Mouse (Mus musculus) bone marrow, adult 2 months (tissue): ENCODE measurements at regions not wholly inside any gene's neighbourhood (a gene's known extent, or its start where the extent isn't known, plus 50 kb on each side); places are given as distances from the start of the nearest gene placed in this dataset.
A peak's percentile ranks its signal among the peaks of the same experiment; 100 is the strongest.

Experiments
- H3K27ac ChIP-seq: fragments of 200-500 bp; 2 replicates; pipeline ENCODE4 v1.5.1; 2012; ENCODE audit warnings: low read depth, mild to moderate bottlenecking, control low read depth, inconsistent platforms, low read length; ENCODE audit not compliant: control insufficient read depth, poor library complexity, insufficient read depth
- H3K4me1 ChIP-seq: fragments of 200-500 bp; 2 replicates; pipeline ENCODE4 v1.6.1; 2011; ENCODE audit warnings: low read length; ENCODE audit not compliant: control insufficient read depth, insufficient read depth
- H3K4me3 ChIP-seq: fragments of 200-500 bp; replicated peaks from 2 replicates; pipeline ENCODE3; 2011; ENCODE audit warnings: mild to moderate bottlenecking, low read depth, low read length, control low read depth; ENCODE audit not compliant: control insufficient read depth
- CTCF ChIP-seq: fragments of 200-500 bp; IDR thresholded peaks from 2 replicates; pipeline ENCODE4 v1.5.1; 2011; ENCODE audit warnings: low read length, control low read depth; ENCODE audit not compliant: control insufficient read depth, insufficient read depth
- POLR2A ChIP-seq: fragments of 200-500 bp; IDR thresholded peaks from 2 replicates; pipeline ENCODE4 v1.6.1; 2011; ENCODE audit warnings: low read depth, mild to moderate bottlenecking, control low read depth, low read length, borderline replicate concordance; ENCODE audit not compliant: control insufficient read depth
- WGBS: fragments of 180-500 bp; shearing (Covaris S2); methylation state at CpG from one replicate; pipeline ENCODE4 v1.1.7; 2018; 5-methylcytosine and 5-hydroxymethylcytosine counted together

- Histone ChIP-seq H3K27ac (no peak overlapping the region), H3K4me3 (no peak overlapping the region), H3K4me1 (no peaks in the 10 kb centered on the region)
- WGBS = 64% methylated on average over 6 of the region's 6 CpGs
- TF ChIP-seq POLR2A (no peak), CTCF (no peak)
Observed at GRCm38 (mm10) chr12:106156837-106157236, 146.8 kb downstream of the Vrk1 start.

DNA sequence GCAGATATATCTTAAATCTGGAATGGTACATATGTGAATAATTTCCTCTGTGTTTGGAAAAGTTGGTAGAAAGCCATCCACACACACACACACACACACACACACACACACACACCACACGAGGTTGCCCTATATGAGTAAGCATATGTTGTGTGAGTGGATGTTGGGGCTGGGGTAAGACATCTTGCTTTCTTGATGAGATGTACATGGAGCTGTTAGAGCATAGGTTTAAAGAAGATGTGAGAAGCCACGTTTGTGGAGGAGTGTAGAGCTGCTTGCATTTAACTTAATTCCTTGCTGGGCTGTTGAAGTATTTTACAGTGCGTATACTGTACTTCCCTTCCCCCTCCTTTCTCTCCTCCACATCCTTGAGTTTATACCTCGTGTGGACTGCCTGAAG, 147.8 kb downstream of the Vrk1 start:
- H3K27ac ChIP-seq = no peak overlapping the region

GRCm38 (mm10) chr12:106158620-106159019, 148.6 kb downstream of the Vrk1 start:
- Histone ChIP-seq H3K4me3 (no peak overlapping the region), H3K4me1 (no peaks in the 10 kb centered on the region), H3K27ac (no peak overlapping the region)
- 87% methylated on average over 14 of the region's 14 CpGs for WGBS
- TF ChIP-seq CTCF (no peak), POLR2A (no peak)

More for the DNA sequence above, 147.8 kb downstream of the Vrk1 start:
- no peak overlapping the region for H3K4me3 ChIP-seq
- 54% methylated on average over 4 of the region's 4 CpGs for WGBS
- TF ChIP-seq POLR2A (no peak), CTCF (no peak)
- H3K4me1 ChIP-seq = no peaks in the 10 kb centered on the region

- 64% methylated on average over 5 of the region's 5 CpGs for WGBS
- Histone ChIP-seq H3K27ac (no peak overlapping the region), H3K4me1 (no peaks in the 10 kb centered on the region; the same call in 1 of the 2 replicates), H3K4me3 (no peak overlapping the region)
- TF ChIP-seq POLR2A (no peak), CTCF (no peak)
Observed at GRCm38 (mm10) chr12:106171301-106171700, 161.3 kb downstream of the Vrk1 start.

DNA sequence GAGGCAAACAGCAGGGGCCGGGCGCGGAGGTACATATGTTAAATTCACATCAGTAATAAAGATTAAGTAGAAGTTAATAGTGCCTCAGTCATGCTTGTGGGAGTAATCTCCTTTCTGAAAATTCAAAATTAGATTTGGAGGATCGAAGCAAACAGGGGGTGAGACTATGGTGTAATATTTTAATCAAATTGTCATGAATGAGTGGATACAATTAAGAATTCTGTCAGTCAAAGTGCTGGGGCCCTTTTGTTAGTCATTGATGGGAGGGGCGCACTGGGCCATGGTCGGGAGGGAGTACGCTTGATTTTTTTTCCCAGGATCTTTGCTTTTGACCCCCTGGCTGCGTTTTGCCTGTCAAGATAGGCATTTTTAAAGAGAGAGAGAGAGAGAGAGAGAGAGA, 163.2 kb downstream of the Vrk1 start:
- Histone ChIP-seq H3K4me3 (no peak overlapping the region), H3K4me1 (no peaks in the 10 kb centered on the region; the same call in 1 of the 2 replicates), H3K27ac (no peak overlapping the region)
- TF ChIP-seq CTCF (no peak), POLR2A (no peak)
- 40% methylated on average over 8 of the region's 8 CpGs for WGBS

GRCm38 (mm10) chr12:106174070-106174980, 164.3 kb downstream of the Vrk1 start:
- Histone ChIP-seq H3K4me3 (peak overlapping the region; percentile 9), H3K27ac (no peak overlapping the region), H3K4me1 (no peaks in the 10 kb centered on the region; the same call in 1 of the 2 replicates)
- TF ChIP-seq POLR2A (no peak), CTCF (no peak)
- WGBS = 2% methylated on average over 39 of the region's 39 CpGs

DNA sequence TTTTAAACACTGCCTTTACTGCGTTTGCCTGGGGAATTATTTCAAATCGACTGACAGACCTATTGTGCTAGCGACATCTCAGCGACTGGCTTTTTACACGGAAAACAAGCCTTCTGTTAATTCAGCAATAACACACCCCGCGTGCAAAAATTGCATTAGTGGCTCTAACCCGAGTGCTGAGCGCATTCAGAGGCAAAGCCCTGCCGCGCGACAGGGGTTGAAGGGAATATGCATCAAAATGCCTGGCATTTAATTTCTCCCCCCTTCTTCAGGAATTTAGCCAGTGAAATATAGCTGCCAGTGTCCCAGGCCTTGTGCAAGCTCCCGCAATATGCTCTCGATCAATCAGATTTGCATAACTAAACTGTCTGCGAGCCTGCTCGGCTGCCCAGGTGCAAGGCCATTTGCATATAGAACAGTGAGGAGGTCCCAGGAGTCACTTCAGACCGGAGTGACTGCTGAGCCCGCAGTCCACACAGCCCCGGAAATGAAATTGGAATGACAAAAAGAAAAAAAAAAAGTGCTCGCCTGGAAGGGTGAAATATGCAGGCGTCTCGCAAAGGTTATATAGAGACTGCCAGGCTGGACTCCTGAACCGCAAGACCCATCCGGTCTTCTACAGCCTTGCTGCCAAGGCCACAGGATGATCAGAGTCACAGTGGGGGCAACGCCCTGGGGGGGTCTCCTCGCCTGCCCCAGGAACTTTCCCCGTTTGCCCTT, 165.1 kb downstream of the Vrk1 start:
- TF ChIP-seq CTCF (no peak), POLR2A (no peak)
- 6% methylated on average over 27 of the region's 27 CpGs for WGBS
- Histone ChIP-seq H3K4me3 (no peak overlapping the region), H3K27ac (no peak overlapping the region), H3K4me1 (no peaks in the 10 kb centered on the region; the same call in 1 of the 2 replicates)

DNA sequence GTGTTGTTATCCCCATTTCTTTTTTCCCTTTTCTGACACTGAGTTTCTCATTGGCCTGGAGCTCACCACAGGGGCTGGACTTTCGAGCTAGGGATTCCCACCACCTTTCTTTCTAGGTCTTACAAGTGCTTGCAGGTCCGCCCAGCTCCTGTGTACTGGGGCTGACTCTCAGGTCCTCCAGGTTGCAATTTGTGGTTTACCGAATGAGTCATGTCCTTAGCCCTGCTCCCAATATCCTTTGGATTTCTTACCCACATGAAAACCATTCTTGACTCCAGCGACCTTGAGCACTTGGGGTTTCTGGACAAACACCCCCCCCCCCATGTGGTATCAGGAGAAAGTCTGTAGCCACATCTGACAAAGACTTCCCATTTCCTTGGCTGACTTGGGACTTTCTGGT, 167.3 kb downstream of the Vrk1 start:
- Histone ChIP-seq H3K4me3 (no peak overlapping the region), H3K27ac (no peak overlapping the region), H3K4me1 (no peaks in the 10 kb centered on the region; the same call in 1 of the 2 replicates)
- WGBS = 44% methylated on average over 4 of the region's 4 CpGs
- TF ChIP-seq POLR2A (no peak), CTCF (no peak)
